Mouse (Mus musculus) ES-CJ7 (cell line): ENCODE measurements around the gene Prtg.

ENCODE experiments used
- DNase-seq: peaks from one replicate; pipeline ENCODE4 v3.0.0; 2011; ENCODE audit warnings: low read depth, low spot score

The Prtg gene

GRCm38 (mm10) chr9:72809077-72809476 is 2.4 kb downstream of the Prtg start:
- DNase-seq = no peak

GRCm38 (mm10) chr9:72810607-72811006 is 3.9 kb downstream of the Prtg start:
- peak; percentile 52 for DNase-seq

- no peak for DNase-seq
These were observed 5.4 kb downstream of the Prtg start for GRCm38 (mm10) chr9:72812091-72812490.

- peak; percentile 70 for DNase-seq
These were observed 6.2 kb downstream of the Prtg start for GRCm38 (mm10) chr9:72812594-72813570.

GRCm38 (mm10) chr9:72825511-72825910 is 18.8 kb downstream of the Prtg start:
- no peak for DNase-seq

GRCm38 (mm10) chr9:72825976-72826375 is 19.3 kb downstream of the Prtg start:
- no peak for DNase-seq

GRCm38 (mm10) chr9:72828616-72829257 is 22.1 kb downstream of the Prtg start:
- DNase-seq = no peak

- peak; percentile 71 for DNase-seq
These were observed 27.5 kb downstream of the Prtg start for GRCm38 (mm10) chr9:72833992-72834696.

- no peak for DNase-seq
These were observed 28.3 kb downstream of the Prtg start for GRCm38 (mm10) chr9:72835007-72835406.

- DNase-seq = no peak
These were observed 30.2 kb downstream of the Prtg start for GRCm38 (mm10) chr9:72836708-72837495.

- DNase-seq = no peak
These were observed 31.0 kb downstream of the Prtg start for GRCm38 (mm10) chr9:72837598-72838160.

GRCm38 (mm10) chr9:72838256-72838655 is 31.6 kb downstream of the Prtg start:
- no peak for DNase-seq

- DNase-seq = no peak
These were observed 32.8 kb downstream of the Prtg start for GRCm38 (mm10) chr9:72839346-72839990.

GRCm38 (mm10) chr9:72844496-72844895 is 37.8 kb downstream of the Prtg start:
- DNase-seq = no peak

- DNase-seq = no peak
These were observed 39.5 kb downstream of the Prtg start for GRCm38 (mm10) chr9:72846160-72846559.

- DNase-seq = no peak
These were observed 44.9 kb downstream of the Prtg start for GRCm38 (mm10) chr9:72851541-72851940.

- peak; percentile 45 for DNase-seq
These were observed 45.3 kb downstream of the Prtg start for GRCm38 (mm10) chr9:72851979-72852378.

- no peak for DNase-seq
These were observed 47.1 kb downstream of the Prtg start for GRCm38 (mm10) chr9:72853681-72854190.

GRCm38 (mm10) chr9:72856721-72857120 is 50.0 kb downstream of the Prtg start:
- peak; percentile 31 for DNase-seq

- no peak for DNase-seq
These were observed 54.1 kb downstream of the Prtg start for GRCm38 (mm10) chr9:72860764-72861163.
